In genomic region chr4:46558672-46559667, GRCm38 (mm10) we compare ENCODE assay signal across 1 mouse cellular context.
A peak's percentile ranks its signal among the peaks of the same experiment; 100 is the strongest.
TF ChIP-seq lines count a peak whose summit lies in the region.

No protein-coding gene starts in this region.

TF ChIP-seq in MEL, 35 proteins besides CTCF, POLR2A, EP300 and RAD21 (continued from another document):
- TF ChIP-seq USF2 (IDR thresholded peaks at IDR 0.05; ENCODE audit: borderline replicate concordance in 1 of 2, insufficient read depth in 1 of 2, low read depth in 1 of 2, low read length in 2 of 2) (no peak), ZNF384 (IDR thresholded peaks at IDR 0.05; ENCODE audit: low read depth, low read length) (no peak), BHLHE40 (IDR thresholded peaks at IDR 0.05; ENCODE audit: borderline replicate concordance, low read depth, low read length) (peak; percentile 77), MEF2A (IDR thresholded peaks at IDR 0.05; ENCODE audit: extremely low read depth, insufficient replicate concordance, low read depth, low read length, poor library complexity, severe bottlenecking) (no peak), MAX (IDR thresholded peaks at IDR 0.05; ENCODE audit: low read length) (peak; percentile 63; the same call in 1 of the 2 replicates), SMC3 (IDR thresholded peaks at IDR 0.05; ENCODE audit: low read depth, low read length) (no peak), MAZ (IDR thresholded peaks at IDR 0.05; ENCODE audit: low read depth, low read length) (no peak), JUND (IDR thresholded peaks at IDR 0.05; ENCODE audit: low read depth, low read length) (no peak), ZKSCAN1 (IDR thresholded peaks at IDR 0.05; ENCODE audit: low read depth, low read length) (no peak), SIN3A (IDR thresholded peaks at IDR 0.05; ENCODE audit: low read length) (no peak), USF1 (IDR thresholded peaks at IDR 0.05; ENCODE audit: low read depth, low read length) (no peak), GATA1 (IDR thresholded peaks at IDR 0.05; ENCODE audit: low read depth, low read length) (peak; percentile 82)
TF ChIP-seq in MEL: peak in this region for 6.
